Comparison of ENCODE assay signal across 10 mouse cellular contexts in the genomic region with DNA sequence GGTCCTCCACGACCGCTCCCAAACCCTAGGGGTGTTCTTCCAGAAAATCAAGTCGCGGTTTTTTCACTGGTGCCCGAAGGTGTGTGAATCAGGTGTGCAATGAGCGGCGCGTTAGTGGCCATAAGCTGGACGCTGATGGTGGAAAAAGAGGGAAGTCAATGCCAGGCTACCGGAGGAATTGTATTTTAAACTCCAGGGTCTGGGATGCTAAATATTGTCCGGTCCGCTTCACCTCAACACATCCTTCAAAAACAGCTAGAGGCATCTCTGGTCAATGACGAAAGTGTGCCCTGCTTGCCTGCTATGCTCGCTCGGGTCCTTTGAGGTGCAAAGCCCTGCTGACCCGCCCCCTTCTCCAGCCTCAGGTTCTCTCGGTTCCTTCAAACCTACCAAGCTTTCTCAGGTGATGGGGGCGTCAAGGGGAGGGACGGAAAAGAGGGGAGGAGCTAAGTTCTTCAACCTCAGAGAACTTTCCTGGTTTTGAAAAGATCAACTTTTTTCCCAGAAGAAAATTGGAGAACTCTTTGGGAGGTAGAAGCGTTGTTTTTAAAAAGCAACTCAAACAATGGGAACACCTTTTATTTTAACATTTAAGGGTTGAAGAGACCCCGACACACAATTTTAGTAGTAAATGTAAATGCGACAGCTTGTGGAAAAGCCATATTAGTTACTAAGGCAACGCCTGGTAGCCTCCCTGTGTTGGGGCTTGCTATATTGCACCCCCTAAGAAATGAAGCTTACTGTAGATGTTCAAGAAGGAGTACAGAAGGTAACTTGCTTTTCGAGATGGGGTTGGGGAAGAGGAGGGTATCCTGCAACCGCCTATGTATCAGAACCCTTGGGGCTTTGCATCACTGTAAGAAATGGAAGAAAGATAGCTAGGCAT. TPM values are rescaled to one million over a fixed set of nuclear protein-coding genes. Genes with fewer than 3 reads are reported as not detected.
DNase-seq lines count a peak whose midpoint lies in the region; ATAC-seq and TF ChIP-seq lines count a peak whose summit lies in the region.
"Had no signal": no experiment of that assay in that cellular context is flagged by ENCODE, and none has a peak within 500 bp of the region (broad histone marks: within the 10 kb centered on the region; RNA-seq: fewer than 3 reads in every experiment).

No protein-coding gene starts in this region.

- peak overlapping the region; percentile 70 for H3K9ac ChIP-seq in hindbrain, embryonic 13.5 days
- H3K9ac ChIP-seq in neural tube, embryonic 14.5 days (replicated peaks; ENCODE audit: low read depth, low read length), result peak overlapping the region; percentile 28

- no peak; the same call in none of the 2 replicates for ATAC-seq in hindbrain, embryonic 13.5 days (ENCODE audit: low FRiP score)
- peak; percentile 52; the same call in 1 of the 2 replicates for ATAC-seq in neural tube, embryonic 14.5 days (ENCODE audit: low read depth)
- ATAC-seq: CD4-positive, CD25-positive, alpha-beta regulatory T cell, adult 4 months had no signal

- peak overlapping the region; percentile 61 for H3K4me3 ChIP-seq in left cerebral cortex, adult 2 months
- peak overlapping the region; percentile 93 for H3K4me3 ChIP-seq in cortical plate, adult 2 months (ENCODE audit: insufficient read depth, low read length)
- H3K4me3 ChIP-seq in hindbrain, embryonic 13.5 days, result peak overlapping the region; percentile 49
- H3K4me3 ChIP-seq in neural tube, embryonic 14.5 days (ENCODE audit: low read depth, low read length), result peak overlapping the region; percentile 43

- peaks cover 39% of the 10 kb centered on the region for H3K27me3 ChIP-seq in hindbrain, embryonic 13.5 days
- H3K27me3 ChIP-seq in neural tube, embryonic 14.5 days (ENCODE audit: control insufficient read depth, insufficient read depth, low read length), result peaks cover 10% of the 10 kb centered on the region

- no peak for TF ChIP-seq CTCF in left cerebral cortex, adult 2 months (IDR thresholded peaks at IDR 0.05)
- no peak for TF ChIP-seq CTCF in cortical plate, adult 2 months (IDR thresholded peaks at IDR 0.05; ENCODE audit: extremely low read depth, insufficient read depth, low read length)

- no peaks in the 10 kb centered on the region for H3K36me3 ChIP-seq in hindbrain, embryonic 13.5 days
- no peaks in the 10 kb centered on the region for H3K36me3 ChIP-seq in neural tube, embryonic 14.5 days (ENCODE audit: control insufficient read depth, insufficient read depth, low read length)

- H3K9me3 ChIP-seq in hindbrain, embryonic 13.5 days, result no peaks in the 10 kb centered on the region
- no peaks in the 10 kb centered on the region for H3K9me3 ChIP-seq in neural tube, embryonic 14.5 days (ENCODE audit: control insufficient read depth, low read length)

- DNase-seq in left cerebral cortex, adult 2 months (ENCODE audit: extremely low spot score in 1 of 2, low spot score in 2 of 2), result no peak
- no peak for DNase-seq in left cerebral cortex, postnatal 36 days (ENCODE audit: low spot score in 2 of 2)
- DNase-seq in T-cell, adult 2 months (ENCODE audit: low spot score), result no peak
- DNase-seq in spleen, postnatal 4 days (ENCODE audit: low spot score in 2 of 2), result no peak
- no peak for DNase-seq in urinary bladder, adult 2 months (ENCODE audit: low spot score)
- DNase-seq: lung, postnatal 36 days had no signal

- intact Hi-C loops in left cerebral cortex, adult 2 months (cut with DNase I), result loop anchor here (5.0 kb wide), 4 partner anchors 164 to 674 kb away; a partner anchor contains a TSS
- intact Hi-C loops in left cerebral cortex, postnatal 36 days (cut with DNase I), result loop anchor here (10.0 kb wide), 2 partner anchors 396 to 676 kb away; a partner anchor contains a TSS

- TF ChIP-seq POLR2A in cortical plate, adult 2 months (IDR thresholded peaks at IDR 0.05; ENCODE audit: extremely low read depth, insufficient read depth, low read length), result no peak

- H3K4me2 ChIP-seq in hindbrain, embryonic 13.5 days, result peak overlapping the region; percentile 74
- H3K4me2 ChIP-seq in neural tube, embryonic 14.5 days (ENCODE audit: low read depth, low read length), result peak overlapping the region; percentile 67

- no peaks in the 10 kb centered on the region; the same call in 1 of the 2 replicates for H3K4me1 ChIP-seq in cortical plate, adult 2 months (ENCODE audit: control insufficient read depth, insufficient read depth, low read length)
- H3K4me1 ChIP-seq in hindbrain, embryonic 13.5 days (replicated peaks), result peaks cover 18% of the 10 kb centered on the region
- H3K4me1 ChIP-seq in neural tube, embryonic 14.5 days (ENCODE audit: control insufficient read depth, insufficient read depth, low read length), result no peaks in the 10 kb centered on the region

- peak overlapping the region; percentile 42; the same call in 1 of the 2 replicates for H3K27ac ChIP-seq in left cerebral cortex, adult 2 months
- H3K27ac ChIP-seq in cortical plate, adult 2 months (ENCODE audit: insufficient read depth, low read length), result peak overlapping the region; percentile 78; the same call in 1 of the 2 replicates
- no peak overlapping the region for H3K27ac ChIP-seq in hindbrain, embryonic 13.5 days
- no peak overlapping the region for H3K27ac ChIP-seq in neural tube, embryonic 14.5 days (ENCODE audit: low read depth, low read length)

- 9% methylated on average over 25 of the region's 25 CpGs for WGBS in hindbrain, embryonic 13.5 days
- WGBS in neural tube, embryonic 14.5 days, result 8% methylated on average over 25 of the region's 25 CpGs

RNA-seq across cellular contexts. Expression of a gene that starts 1.2 kb away (rescaled TPM):
- total RNA-seq in left cerebral cortex, adult 2 months (2021), result 10 to 100 TPM; 42.5 to 44.5 TPM
- total RNA-seq in left cerebral cortex, postnatal 36 days (2021), result 10 to 100 TPM; 39.5 to 50.2 TPM
- polyA plus RNA-seq in cortical plate, adult 2 months (2012; rRNA removed), result 14.4 and 15.5 TPM in 2 replicates
- polyA plus RNA-seq in hindbrain, embryonic 13.5 days (2015; fragmentation: Nextera tagmentation; extraction: Ambion mirVana), result 3.2 and 4.0 TPM in 2 replicates
- 2.5 and 4.5 TPM in 2 replicates for polyA plus RNA-seq in neural tube, embryonic 14.5 days (2014; fragmentation: Nextera tagmentation; extraction: Ambion mirVana)
- not detected in 2 replicates for polyA plus RNA-seq in urinary bladder, adult 2 months (2012; rRNA removed)
- polyA plus RNA-seq: CD4-positive, CD25-positive, alpha-beta regulatory T cell, adult 4 months had no signal

Comparison
In these comparisons a context has a peak if more than half of its experiments do, and no peak if none do; other contexts are left out.
1. H3K27ac ChIP-seq: peak in left cerebral cortex, adult 2 months (single experiment) and cortical plate, adult 2 months (single experiment); none in hindbrain, embryonic 13.5 days (single experiment) and neural tube, embryonic 14.5 days (single experiment).
2. H3K4me3 ChIP-seq: peak in every context shown above with its lines; median percentile 93 in cortical plate, adult 2 months; 61 in left cerebral cortex, adult 2 months; 49 in hindbrain, embryonic 13.5 days; 43 in neural tube, embryonic 14.5 days.